Mouse (Mus musculus) cortical plate, adult 2 months (tissue): Measurements from ENCODE around the gene Nr5a1.

Source experiments
- CTCF ChIP-seq: fragments of 200-500 bp; IDR thresholded peaks from 2 replicates; pipeline ENCODE4 v1.5.1; 2011; ENCODE audit warnings: mild to moderate bottlenecking, control low read depth, low read length; ENCODE audit not compliant: insufficient read depth; ENCODE audit errors: extremely low read depth
- POLR2A ChIP-seq: fragments of 200-500 bp; IDR thresholded peaks from 2 replicates; pipeline ENCODE4 v1.6.1; 2011; ENCODE audit warnings: mild to moderate bottlenecking, low read length, control low read depth; ENCODE audit not compliant: insufficient read depth; ENCODE audit errors: extremely low read depth

DNA sequence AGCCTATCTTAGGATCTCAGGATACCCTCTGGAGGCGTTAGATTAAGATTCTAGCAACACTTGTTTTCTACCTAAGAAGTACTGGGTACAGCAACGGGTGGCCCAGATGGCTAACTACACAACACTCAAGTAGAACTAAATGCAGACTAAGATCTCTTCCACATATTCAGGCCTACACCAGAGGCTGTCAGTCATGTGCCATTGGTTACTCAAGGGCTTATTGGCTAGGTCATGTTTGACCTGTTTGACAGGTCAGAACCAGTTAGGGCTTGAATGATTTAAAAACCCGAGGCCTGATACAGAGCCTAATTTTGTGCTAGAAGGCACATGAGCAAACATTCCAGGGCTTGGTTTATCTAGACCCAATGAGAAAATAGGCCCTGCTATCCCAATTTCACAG is 25.5 kb upstream of the Nr5a1 start:
- no peak for TF ChIP-seq POLR2A
- TF ChIP-seq CTCF = no peak
